In the genomic region with DNA sequence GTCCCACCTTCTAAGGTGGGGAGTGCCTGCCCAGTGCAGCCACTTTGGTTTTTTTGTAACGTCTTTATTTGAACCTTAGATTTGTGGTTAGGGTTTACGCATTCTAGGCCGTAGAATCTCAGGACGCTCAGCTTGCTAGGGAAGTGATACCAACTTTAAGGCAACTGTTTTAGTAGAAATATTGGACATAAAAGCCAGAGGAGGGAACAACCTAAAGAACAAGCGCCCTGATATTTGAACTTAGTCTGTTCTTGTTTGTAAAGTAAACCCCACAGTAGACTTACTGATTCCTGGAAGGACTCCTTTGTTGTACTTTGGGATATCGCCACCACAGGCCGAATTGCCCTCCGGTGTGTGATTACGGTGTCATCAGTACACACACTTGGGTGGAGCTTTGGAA, we compare ENCODE assay signal across 8 mouse cellular contexts. TPM values are rescaled to one million over a fixed set of nuclear protein-coding genes. Genes with fewer than 3 reads are reported as not detected.
DNase-seq lines count a peak whose midpoint lies in the region; ATAC-seq and TF ChIP-seq lines count a peak whose summit lies in the region.

No protein-coding gene starts in this region.

- H3K4me3 ChIP-seq in kidney, embryonic 14.5 days (ENCODE audit: low read length): peak overlapping the region; percentile 86
- H3K4me3 ChIP-seq in bone marrow macrophage, adult 2 months (ENCODE audit: insufficient read depth, low read length): peak overlapping the region; percentile 87
- H3K4me3 ChIP-seq in myocyte: peak overlapping the region; percentile 98

- peak overlapping the region; percentile 77 for H3K4me2 ChIP-seq in kidney, embryonic 14.5 days (replicated peaks; ENCODE audit: low read depth, low read length)
- peak overlapping the region; percentile 83 for H3K4me2 ChIP-seq in myocyte (ENCODE audit: low read depth)

- H3K36me3 ChIP-seq in kidney, embryonic 14.5 days (ENCODE audit: control insufficient read depth, insufficient read depth, low read length): no peaks in the 10 kb centered on the region
- no peaks in the 10 kb centered on the region for H3K36me3 ChIP-seq in myocyte (ENCODE audit: control insufficient read depth, insufficient read depth)

- peak overlapping the region; percentile 84 for H3K9ac ChIP-seq in kidney, embryonic 14.5 days (ENCODE audit: low read depth, low read length)

- peaks cover 60% of the 10 kb centered on the region for H3K79me2 ChIP-seq in myocyte (ENCODE audit: control insufficient read depth, insufficient read depth)

- no peak for TF ChIP-seq POLR2A in bone marrow macrophage, adult 2 months (IDR thresholded peaks at IDR 0.05; ENCODE audit: borderline replicate concordance, low read depth, low read length)
- TF ChIP-seq POLR2A in myocyte (IDR thresholded peaks at IDR 0.05; ENCODE audit: insufficient read length, low read depth): no peak

- TF ChIP-seq CTCF in bone marrow macrophage, adult 2 months (IDR thresholded peaks at IDR 0.05; ENCODE audit: low read depth, low read length): no peak

- H3K27me3 ChIP-seq in kidney, embryonic 14.5 days (ENCODE audit: control insufficient read depth, insufficient read depth, low read length): no peaks in the 10 kb centered on the region
- H3K27me3 ChIP-seq in myocyte (ENCODE audit: control insufficient read depth, insufficient read depth, insufficient read length): no peaks in the 10 kb centered on the region

- no peaks in the 10 kb centered on the region for H3K9me3 ChIP-seq in kidney, embryonic 14.5 days (ENCODE audit: control insufficient read depth, low read length)

- H3K27ac ChIP-seq in kidney, embryonic 14.5 days (ENCODE audit: low read depth, low read length): no peak overlapping the region
- peak overlapping the region; percentile 94; the same call in 1 of the 2 replicates for H3K27ac ChIP-seq in bone marrow macrophage, adult 2 months (ENCODE audit: insufficient read depth, low read depth, low read length)

- peaks cover 14% of the 10 kb centered on the region; the same call in 1 of the 2 replicates for H3K4me1 ChIP-seq in kidney, embryonic 14.5 days (ENCODE audit: control insufficient read depth, insufficient read depth, low read length)
- peaks cover 38% of the 10 kb centered on the region for H3K4me1 ChIP-seq in bone marrow macrophage, adult 2 months (ENCODE audit: control insufficient read depth, insufficient read depth, low read length)

- peak overlapping the region; percentile 93 for H3ac ChIP-seq in myocyte (ENCODE audit: control insufficient read depth, insufficient read length)

- no peak for ATAC-seq in kidney, embryonic 14.5 days (ENCODE audit: low FRiP score, low TSS enrichment)
- ATAC-seq in monocyte, adult 5-6 weeks (replicated peaks; ENCODE audit: insufficient number of reproducible peaks, low FRiP score, low TSS enrichment, poor library complexity, severe bottlenecking): no peak
- no peak for ATAC-seq in activated CD4-positive, CD25-positive, alpha-beta regulatory T cell, adult 4 months

- 53% methylated on average over 9 of the region's 9 CpGs for WGBS in kidney, embryonic 14.5 days

- no peak for DNase-seq in kidney, postnatal 25 days
- DNase-seq in induced T-regulatory cell, adult 2 months (ENCODE audit: low read depth): peak; percentile 52
- no peak for DNase-seq in thymus, adult 18-20 months

TF ChIP-seq in myocyte, 11 proteins besides CTCF, POLR2A, EP300 and RAD21:
- TF ChIP-seq MYOD1 (IDR thresholded peaks at IDR 0.05; ENCODE audit: control insufficient read depth in 1 of 3, insufficient read length in 2 of 3, low read depth in 2 of 3) (no peak), USF1 (IDR thresholded peaks at IDR 0.05; ENCODE audit: low read depth) (no peak), POLR2AphosphoS2 (IDR thresholded peaks at IDR 0.05; ENCODE audit: insufficient read length, low read depth) (no peak), MYOG (IDR thresholded peaks at IDR 0.05; ENCODE audit: control insufficient read depth in 1 of 3, insufficient read depth in 1 of 3, insufficient read length in 2 of 3, low read depth in 2 of 3) (no peak), REST (IDR thresholded peaks at IDR 0.05; ENCODE audit: insufficient read depth, insufficient read length) (no peak), E2F4 (IDR thresholded peaks at IDR 0.05; ENCODE audit: insufficient read depth) (no peak), CEBPB (IDR thresholded peaks at IDR 0.05; ENCODE audit: insufficient read depth, poor library complexity, severe bottlenecking) (no peak), MAX (IDR thresholded peaks at IDR 0.05; ENCODE audit: low read depth) (no peak), TCF12 (IDR thresholded peaks at IDR 0.05; ENCODE audit: insufficient read depth, poor library complexity, severe bottlenecking) (no peak), SRF (IDR thresholded peaks at IDR 0.05; ENCODE audit: control insufficient read depth, insufficient read length, low read depth) (no peak), TCF3 (IDR thresholded peaks at IDR 0.05; ENCODE audit: insufficient read length, low read depth) (no peak)

RNA-seq across cellular contexts. Expression of a gene that starts 1.2 kb away (rescaled TPM):
- not detected in 2 replicates for polyA plus RNA-seq in kidney, embryonic 14.5 days (2014; fragmentation: Nextera tagmentation; extraction: Ambion mirVana)
- not detected in 2 replicates for polyA plus RNA-seq in bone marrow macrophage, adult 2 months (2012; ENCODE audit: insufficient read depth, insufficient read length, missing spikeins)
- 0.40 TPM for polyA plus RNA-seq in myocyte (2012; fragmentation: generic; extraction: Trizol)
- total RNA-seq in monocyte, adult 5-6 weeks (2017): 12.6 to 24.8 TPM in 2 of 3 replicates, not detected in the other
- polyA plus RNA-seq in activated CD4-positive, CD25-positive, alpha-beta regulatory T cell, adult 4 months (2017; shearing (Covaris generic)): not detected

RNA-seq across cellular contexts. Expression of a gene that starts 1.5 kb away (rescaled TPM):
- polyA plus RNA-seq in kidney, embryonic 14.5 days (2014; fragmentation: Nextera tagmentation; extraction: Ambion mirVana): 130 and 141 TPM in 2 replicates
- 112 and 123 TPM in 2 replicates for polyA plus RNA-seq in bone marrow macrophage, adult 2 months (2012; ENCODE audit: insufficient read depth, insufficient read length, missing spikeins)
- 75.2 TPM for polyA plus RNA-seq in myocyte (2012; fragmentation: generic; extraction: Trizol)
- total RNA-seq in monocyte, adult 5-6 weeks (2017): 221 to 273 TPM (median 236 TPM) in 3 replicates
- polyA plus RNA-seq in activated CD4-positive, CD25-positive, alpha-beta regulatory T cell, adult 4 months (2017; shearing (Covaris generic)): 100 to 1,000 TPM; 113 to 126 TPM
